Mouse (Mus musculus): ENCODE measurements around the gene Angel1. TPM values are rescaled to one million over a fixed set of nuclear protein-coding genes. Genes with fewer than 3 reads are reported as not detected.

The Angel1 gene
- 1 to 10 TPM; 3.0 to 3.2 TPM for total RNA-seq (2021)
- long read RNA-seq, experiment 1, partial matches to known transcripts: 0 of 3 reads
- long read RNA-seq, experiment 1, other reads (novel, unspliced or antisense): 0 of 3 reads
- long read RNA-seq, experiment 2, partial matches to known transcripts: 0 of 2 reads
- long read RNA-seq, experiment 2, other reads (novel, unspliced or antisense): 0 of 2 reads

DNA sequence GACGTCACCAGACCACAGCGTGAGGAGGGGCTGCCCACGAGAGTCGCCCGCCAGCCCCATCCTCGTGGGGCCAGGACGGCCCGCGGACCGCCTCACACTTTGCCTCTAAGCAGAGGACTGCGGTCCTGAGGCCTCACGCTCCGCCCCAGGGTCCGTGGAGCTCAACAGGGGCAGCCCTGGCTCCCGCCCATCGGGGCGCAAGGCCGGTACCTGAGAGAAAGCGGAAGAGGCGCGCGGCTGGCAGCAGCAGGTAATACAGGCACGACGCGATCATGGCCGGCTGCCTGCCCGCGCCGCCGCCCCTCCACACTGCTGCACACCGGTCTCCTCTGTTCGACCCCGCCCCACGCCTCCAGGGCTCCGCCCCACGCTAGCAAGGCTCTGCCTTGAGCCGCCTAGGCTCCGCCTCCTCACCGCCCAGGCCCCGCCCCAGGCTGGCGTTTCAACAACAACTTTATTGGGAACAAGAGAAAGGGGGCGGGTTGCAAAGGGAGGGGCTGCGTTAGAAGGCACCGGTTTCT is at the start of gene Angel1:
Angel1 (minus strand) TSS at position 341 of the 521 bp plus-strand sequence.
- DNase-seq: peak; percentile 97 to 98

DNA sequence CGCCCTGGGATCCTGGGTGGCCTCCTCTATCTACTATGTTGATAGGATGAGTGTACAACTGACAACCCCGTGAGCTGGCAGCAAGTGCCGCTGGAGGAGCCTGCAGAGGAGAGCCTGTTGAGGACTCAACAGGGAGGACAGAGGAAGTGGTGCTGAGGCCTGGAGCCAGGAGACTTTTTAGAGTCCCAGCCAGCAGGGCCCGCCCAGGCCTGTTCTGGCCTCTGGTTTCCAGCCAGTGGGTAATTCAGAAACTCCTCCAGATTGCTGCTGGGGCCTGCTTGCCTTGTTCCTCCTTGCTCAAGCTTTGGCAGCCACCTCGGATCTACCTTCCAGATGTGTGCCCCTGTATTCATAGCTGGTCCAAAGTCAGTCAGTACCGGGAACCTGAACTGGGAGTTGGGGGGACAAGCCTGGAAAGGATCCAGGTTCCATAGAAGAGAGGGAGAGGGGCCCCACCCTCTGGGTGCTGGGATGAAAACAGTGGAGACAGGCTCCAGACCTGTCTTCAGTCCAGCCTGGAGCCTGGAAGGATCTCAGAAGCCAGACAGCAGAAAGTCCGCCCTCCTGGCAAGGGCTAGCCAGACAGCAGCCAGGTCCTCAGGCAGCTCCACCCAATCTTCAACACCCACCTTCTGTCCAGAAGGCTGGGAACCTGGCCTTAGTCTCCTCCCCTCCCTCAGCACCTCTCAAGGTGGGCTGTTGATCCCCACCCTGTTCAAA is 49.5 kb upstream of the Angel1 start:
- peak; percentile 84 to 92 for DNase-seq

GRCm38 (mm10) chr12:86772551-86772950 is 46.3 kb upstream of the Angel1 start:
- DNase-seq: no peak

GRCm38 (mm10) chr12:86771823-86772427 is 45.7 kb upstream of the Angel1 start:
- DNase-seq: peak; percentile 92 to 98

DNA sequence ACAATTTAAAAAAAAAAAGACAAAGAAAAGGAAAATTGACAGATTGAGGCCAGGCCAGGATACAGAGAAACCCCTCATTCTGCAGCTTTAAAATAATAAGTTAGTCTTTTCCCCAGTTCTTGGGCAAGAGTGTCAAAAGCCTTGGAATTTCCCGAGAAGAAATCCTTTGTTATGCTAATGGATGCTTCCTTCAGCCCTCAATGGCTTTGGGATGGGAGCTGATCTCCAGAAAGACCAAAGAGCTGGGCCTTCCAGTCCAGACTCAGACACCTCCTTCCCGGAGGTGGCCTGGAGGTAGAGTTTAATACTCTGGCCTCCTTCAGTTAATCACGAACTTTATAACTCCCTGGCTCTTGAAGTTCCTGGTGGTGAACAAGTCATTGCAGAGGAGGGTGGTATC is 44.7 kb upstream of the Angel1 start:
- DNase-seq: no peak

- DNase-seq: peak; percentile 82 to 90
These were observed 44.0 kb upstream of the Angel1 start for GRCm38 (mm10) chr12:86770261-86770670.

GRCm38 (mm10) chr12:86769819-86770218 is 43.6 kb upstream of the Angel1 start:
- DNase-seq: no peak

GRCm38 (mm10) chr12:86768986-86769580 is 42.8 kb upstream of the Angel1 start:
- peak; percentile 82 to 95 for DNase-seq

DNA sequence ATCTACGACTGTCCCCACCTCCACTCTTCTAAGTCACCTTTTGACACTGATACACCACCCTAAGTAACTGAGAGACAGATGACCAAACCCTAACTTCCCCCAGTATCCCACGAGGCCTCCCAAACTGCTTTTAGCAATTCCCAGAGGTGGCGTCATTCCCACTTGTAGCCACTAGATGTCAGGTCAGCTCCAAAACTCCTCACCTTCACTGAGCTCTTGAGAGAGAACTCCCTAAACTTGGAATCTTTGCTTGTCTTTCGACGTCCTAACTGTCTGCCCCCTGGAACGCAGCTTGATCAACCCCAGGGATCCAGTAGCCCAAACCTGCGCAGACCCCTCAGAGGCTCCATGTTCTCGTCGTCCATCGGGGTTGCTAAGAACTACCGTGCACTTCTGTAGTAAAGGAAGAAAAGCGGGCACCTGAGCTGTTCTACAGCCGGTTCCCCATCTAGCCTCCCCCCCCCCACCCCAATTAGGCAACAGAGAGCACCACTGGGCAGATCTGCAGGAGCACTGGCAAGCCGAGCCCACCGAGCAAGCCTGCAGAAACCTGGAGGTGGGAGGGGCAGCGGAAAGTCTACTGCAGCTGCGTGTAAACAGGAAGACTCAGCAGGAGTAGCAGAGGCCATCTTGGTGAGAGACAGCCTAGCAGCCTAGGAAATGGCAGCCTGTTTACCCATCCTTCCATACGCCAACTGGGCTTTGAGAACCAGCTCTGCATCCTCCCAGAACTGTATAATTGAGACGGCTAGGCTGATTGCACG is 41.8 kb upstream of the Angel1 start:
- DNase-seq: peak; percentile 58 to 82

DNA sequence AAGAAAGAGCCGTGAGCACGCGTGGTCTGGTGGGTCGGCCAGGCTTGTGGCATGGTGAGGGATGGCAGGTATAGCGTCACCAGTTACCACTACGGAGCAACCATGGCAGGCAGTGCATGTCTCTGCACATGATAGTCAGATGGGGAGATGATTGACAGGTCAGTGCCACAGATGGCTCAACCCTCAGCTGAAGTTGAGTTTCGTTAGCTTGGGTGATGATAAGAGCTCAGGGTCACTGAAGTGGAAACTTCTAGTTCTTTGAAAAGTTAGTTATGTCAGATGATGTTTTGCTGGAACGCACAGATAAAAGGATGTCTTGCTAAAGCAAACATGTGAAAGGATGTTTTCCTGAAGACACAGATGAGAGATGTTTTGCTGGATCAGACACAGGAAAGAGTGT is 40.2 kb upstream of the Angel1 start:
- no peak for DNase-seq

- DNase-seq: no peak
These were observed 37.8 kb upstream of the Angel1 start for GRCm38 (mm10) chr12:86764060-86764459.

- no peak for DNase-seq
These were observed 34.8 kb upstream of the Angel1 start for GRCm38 (mm10) chr12:86761036-86761435.

- DNase-seq: peak; percentile 23 to 28
These were observed 8.1 kb upstream of the Angel1 start, which contains the start of gene Lrrc74a for GRCm38 (mm10) chr12:86734319-86734810. Lrrc74a (plus strand) TSS chr12:86734369.

GRCm38 (mm10) chr12:86725706-86726105 is 554 bp downstream of the Angel1 start:
- DNase-seq: no peak

DNA sequence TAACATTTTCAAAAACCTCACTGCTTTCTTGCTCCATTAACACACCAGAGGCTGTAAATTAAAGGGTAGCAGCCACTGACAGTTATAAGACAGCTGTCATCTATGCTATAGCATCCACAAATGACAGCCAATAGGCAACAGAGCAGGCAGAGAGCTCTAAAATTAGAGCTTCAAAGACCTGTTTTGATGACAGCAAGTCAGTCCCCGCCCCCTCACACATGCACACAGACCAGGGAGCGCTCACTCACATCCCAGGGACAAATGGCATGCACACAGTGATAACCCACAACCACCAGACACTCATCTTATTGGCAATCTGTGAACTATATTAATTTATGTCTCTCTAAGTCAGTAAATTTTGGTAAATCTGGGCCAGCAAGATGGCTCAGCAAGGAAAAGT is 2.0 kb downstream of the Angel1 start:
- no peak for DNase-seq

DNA sequence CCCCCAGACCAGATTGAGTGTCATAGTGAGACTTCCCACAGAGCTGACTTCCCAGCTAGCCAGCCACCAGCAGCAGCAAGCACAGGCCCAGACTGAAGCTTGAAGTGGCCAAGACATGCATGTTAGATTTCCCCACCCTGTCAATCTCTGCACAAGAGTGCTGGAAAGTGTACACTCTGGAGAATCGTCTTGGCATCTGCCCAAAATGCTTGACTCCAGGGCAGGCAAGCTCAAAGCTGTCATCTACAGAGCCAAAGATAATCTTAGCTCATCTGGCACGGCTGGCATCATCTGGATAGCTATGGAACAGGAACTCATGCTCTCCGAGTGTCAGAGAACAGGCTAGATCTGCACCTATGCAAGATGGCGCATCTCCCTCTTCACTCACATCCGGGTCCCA is 4.8 kb downstream of the Angel1 start:
- DNase-seq: no peak

DNA sequence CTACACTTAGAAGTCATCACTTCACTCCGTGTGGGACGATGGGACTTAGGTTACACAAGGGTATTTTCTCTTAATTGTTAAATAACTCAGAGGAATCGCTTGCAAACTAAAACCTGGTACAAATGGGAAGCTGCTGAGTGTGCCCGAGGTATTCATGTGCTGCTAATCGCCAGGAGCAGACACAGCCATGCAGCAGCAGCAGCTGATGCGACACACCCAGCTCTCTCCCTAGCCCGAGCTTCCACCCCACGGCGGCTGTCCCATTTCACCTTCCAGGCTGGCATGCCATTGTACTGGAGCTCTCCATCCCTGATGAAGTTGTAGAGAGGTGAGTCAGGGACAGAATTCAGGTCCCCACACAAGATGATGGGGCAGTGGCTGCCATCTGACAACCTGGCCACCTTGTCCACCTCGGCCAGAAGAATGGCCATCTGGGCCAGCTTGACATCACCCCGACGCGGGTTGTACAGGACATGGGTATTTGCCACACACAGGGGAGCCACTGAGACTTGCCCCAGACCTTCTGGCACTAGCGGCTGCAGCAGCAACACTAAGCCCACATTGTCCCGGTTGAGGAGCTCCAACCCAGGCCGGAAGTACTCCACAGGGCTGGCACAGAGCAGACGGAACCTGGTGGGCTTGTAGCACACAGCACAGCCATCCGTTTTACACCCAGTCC is 6.2 kb downstream of the Angel1 start:
- DNase-seq: no peak

DNA sequence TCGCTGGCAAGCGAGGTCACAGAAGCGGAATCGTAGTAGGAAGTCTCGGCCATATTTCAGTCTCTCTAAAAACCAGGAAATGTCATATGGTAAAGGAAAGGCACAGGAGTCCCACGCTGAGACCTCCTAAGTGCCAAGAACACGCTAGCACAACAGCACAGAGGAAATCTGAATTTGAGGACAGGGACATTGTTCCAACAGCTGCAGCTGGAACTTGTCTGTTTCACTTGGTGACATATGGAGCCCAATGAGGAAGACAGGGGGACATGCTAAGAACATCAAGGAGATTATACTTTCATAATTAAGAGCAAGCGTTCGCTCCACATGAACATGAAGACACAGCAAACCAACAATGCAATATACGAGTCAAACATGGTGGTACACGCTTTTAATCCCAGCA is 9.3 kb downstream of the Angel1 start:
- no peak for DNase-seq

- DNase-seq: peak; percentile 60 to 80
These were observed 10.9 kb downstream of the Angel1 start for GRCm38 (mm10) chr12:86715401-86715800.

GRCm38 (mm10) chr12:86714026-86714425 is 12.2 kb downstream of the Angel1 start:
- DNase-seq: no peak

DNA sequence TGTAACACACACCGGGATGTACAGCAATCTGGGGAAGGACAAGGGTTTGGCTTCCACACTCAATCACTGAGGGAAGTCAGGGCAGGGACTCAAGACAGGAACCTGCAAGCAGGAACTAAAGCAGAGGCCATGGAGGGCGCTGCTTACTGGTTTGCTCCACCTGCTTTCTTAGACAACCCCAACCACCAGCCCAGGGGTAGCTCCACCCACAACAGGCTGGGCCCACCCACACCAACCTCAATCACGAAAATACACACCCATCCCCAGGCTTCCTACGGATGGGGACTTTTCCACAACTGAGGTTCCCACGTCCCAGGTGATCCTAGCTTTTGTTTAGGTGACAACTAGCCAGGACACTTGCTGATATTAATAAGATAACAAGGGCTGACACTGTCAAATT is 20.4 kb downstream of the Angel1 start:
- no peak for DNase-seq
